Mouse (Mus musculus) limb, embryonic 15.5 days (tissue): Measurements from ENCODE around the gene Zdhhc15. TPM values are rescaled to one million over a fixed set of nuclear protein-coding genes. Genes with fewer than 3 reads are reported as not detected.

Experiments used
- ATAC-seq: fragments of 200-750 bp; cut with Nextera tagmentation; 2 replicates; pipeline ENCODE4 v1.8.0; 2017; ENCODE audit warnings: low read depth, moderate TSS enrichment; ENCODE audit not compliant: insufficient number of reproducible peaks, low FRiP score, low TSS enrichment
- H3K27ac ChIP-seq: fragments of 300-500 bp; sonication (generic); 2 replicates; pipeline ENCODE4 v1.5.1; 2015; ENCODE audit warnings: moderate library complexity, mild to moderate bottlenecking, inconsistent platforms
- H3K27me3 ChIP-seq: fragments of 300-500 bp; sonication (generic); 2 replicates; pipeline ENCODE4 v1.6.1; 2015; ENCODE audit warnings: inconsistent platforms
- H3K36me3 ChIP-seq: fragments of 300-500 bp; sonication (generic); 2 replicates; pipeline ENCODE4 v1.6.1; 2015; ENCODE audit warnings: inconsistent platforms
- H3K4me1 ChIP-seq: fragments of 300-500 bp; sonication (generic); 2 replicates; pipeline ENCODE4 v1.6.1; 2015; ENCODE audit warnings: inconsistent platforms
- H3K4me2 ChIP-seq: fragments of 300-500 bp; sonication (generic); 2 replicates; pipeline ENCODE4 v1.6.1; 2015; ENCODE audit warnings: mild to moderate bottlenecking, inconsistent platforms
- H3K4me3 ChIP-seq: fragments of 300-500 bp; sonication (generic); 2 replicates; pipeline ENCODE4 v1.5.1; 2015; ENCODE audit warnings: mild to moderate bottlenecking, inconsistent platforms
- H3K9ac ChIP-seq: fragments of 300-500 bp; sonication (generic); 2 replicates; pipeline ENCODE4 v1.6.1; 2015; ENCODE audit warnings: inconsistent platforms
- H3K9me3 ChIP-seq: fragments of 300-500 bp; sonication (generic); 2 replicates; pipeline ENCODE4 v1.6.1; 2016; ENCODE audit warnings: inconsistent platforms
- WGBS: fragments of 180-500 bp; shearing (Covaris S2); methylation state at CpG from one replicate; pipeline ENCODE4 v1.1.7; 2015; 5-methylcytosine and 5-hydroxymethylcytosine counted together
- polyA plus RNA-seq: library from polyadenylated mRNA; unstranded; fragments of >200 nt; fragmentation: Nextera tagmentation; extraction: Ambion mirVana; gene quantifications from 2 replicates; pipeline ENCODE4 v1.2.1, GENCODE M21; 2015

Gene Zdhhc15
- polyA plus RNA-seq, 1 experiment from 2014 or later = 11.0 TPM

- no peak overlapping the region for H3K27ac ChIP-seq
- H3K9me3 ChIP-seq = no peaks in the 10 kb centered on the region
- no peaks in the 10 kb centered on the region for H3K36me3 ChIP-seq
- WGBS = 89% methylated on average over 4 of the region's 4 CpGs
- no peak overlapping the region for H3K9ac ChIP-seq
- 0 out of 2 replicates have a peak, but pooled peaks cover 4% of the 10 kb centered on the region for H3K27me3 ChIP-seq
- H3K4me3 ChIP-seq = no peak overlapping the region
- no peak for ATAC-seq
- no peaks in the 10 kb centered on the region for H3K4me1 ChIP-seq
- no peak overlapping the region for H3K4me2 ChIP-seq
Observed at GRCm38 (mm10) chrX:104542635-104543034, 128.2 kb downstream of the Zdhhc15 start.

- Histone ChIP-seq H3K9me3 (no peaks in the 10 kb centered on the region), H3K4me2 (no peak overlapping the region), H3K4me1 (no peaks in the 10 kb centered on the region), H3K9ac (no peak overlapping the region), H3K27ac (no peak overlapping the region), H3K4me3 (no peak overlapping the region), H3K36me3 (no peaks in the 10 kb centered on the region), H3K27me3 (no peaks in the 10 kb centered on the region)
- no peak for ATAC-seq
- WGBS = 85% methylated on average over 5 of the region's 5 CpGs
Observed at GRCm38 (mm10) chrX:104501765-104502164, 169.1 kb downstream of the Zdhhc15 start.

- Histone ChIP-seq H3K36me3 (no peaks in the 10 kb centered on the region), H3K4me3 (no peak overlapping the region), H3K27me3 (no peaks in the 10 kb centered on the region), H3K9ac (no peak overlapping the region), H3K27ac (no peak overlapping the region), H3K4me2 (no peak overlapping the region), H3K9me3 (no peaks in the 10 kb centered on the region), H3K4me1 (no peaks in the 10 kb centered on the region)
- WGBS = 51% methylated on average over 4 of the region's 4 CpGs
- no peak for ATAC-seq
Observed at GRCm38 (mm10) chrX:104489626-104490355, 181.1 kb downstream of the Zdhhc15 start.

GRCm38 (mm10) chrX:104488870-104489467 lies 181.9 kb downstream of the Zdhhc15 start:
- Histone ChIP-seq H3K4me1 (no peaks in the 10 kb centered on the region), H3K9me3 (no peaks in the 10 kb centered on the region), H3K27ac (no peak overlapping the region), H3K4me3 (no peak overlapping the region), H3K27me3 (0 out of 2 replicates have a peak, but pooled peaks cover 3% of the 10 kb centered on the region), H3K36me3 (no peaks in the 10 kb centered on the region), H3K4me2 (no peak overlapping the region), H3K9ac (no peak overlapping the region)
- WGBS = 66% methylated on average over 4 of the region's 4 CpGs
- ATAC-seq = no peak

DNA sequence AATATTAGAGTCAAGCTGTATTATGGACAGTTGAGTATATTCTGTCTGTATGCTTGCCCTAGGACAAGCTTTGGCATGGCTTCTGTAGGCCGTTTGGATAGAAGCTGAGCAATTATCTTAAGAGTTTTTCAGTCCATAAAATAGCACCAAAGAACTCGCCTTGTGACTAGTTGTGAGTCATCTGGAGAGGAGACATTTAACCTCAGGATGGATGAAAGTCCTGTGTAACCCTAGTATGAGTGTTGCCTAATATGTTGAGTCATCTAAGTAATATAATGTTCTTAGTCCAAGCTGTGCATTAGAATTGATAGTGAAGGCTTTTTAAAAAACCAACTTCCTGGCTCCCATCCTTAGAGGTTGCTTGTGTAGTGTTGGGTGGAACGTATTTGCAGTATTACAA lies 182.8 kb downstream of the Zdhhc15 start:
- Histone ChIP-seq H3K36me3 (no peaks in the 10 kb centered on the region), H3K4me3 (no peak overlapping the region), H3K27me3 (peaks cover 9% of the 10 kb centered on the region; the same call in 1 of the 2 replicates), H3K27ac (no peak overlapping the region), H3K4me1 (no peaks in the 10 kb centered on the region), H3K4me2 (no peak overlapping the region), H3K9me3 (no peaks in the 10 kb centered on the region), H3K9ac (no peak overlapping the region)
- ATAC-seq = no peak
- WGBS = 66% methylated on average over 3 of the region's 3 CpGs

Other genes starting within 250 kb of the Zdhhc15 start
- 1.8 TPM in 2 replicates for gene Uprt, start 188.2 kb downstream of the Zdhhc15 start, polyA plus RNA-seq
- gene Magee2, start 186.2 kb upstream of the Zdhhc15 start, polyA plus RNA-seq = 5.9 and 6.7 TPM in 2 replicates